Mouse (Mus musculus): ENCODE data around the gene Aamp. TPM values are rescaled to one million over a fixed set of nuclear protein-coding genes. Genes with fewer than 3 reads are reported as not detected.

Aamp gene
- polyA plus RNA-seq, 1 experiment from 2014 or later: 257 TPM

GRCm38 (mm10) chr1:74275015-74275414, 9.5 kb downstream of the Aamp start:
- DNase-seq (ENCODE audit: low read depth, low spot score): no peak
- POLR2A ChIA-PET: interaction anchor here (0.6 to 1.6 kb wide), 3 partner anchors 36 to 99 kb away, joined by 3 read pairs; partner anchors contain the start of gene Arpc2
- in situ Hi-C loops (cut with MboI; ENCODE audit: low pct_unique_long_range_greater_than_20kb): no loop called here

GRCm38 (mm10) chr1:74271659-74272058, 12.9 kb downstream of the Aamp start:
- POLR2A ChIA-PET: no interaction called here
- DNase-seq (ENCODE audit: low read depth, low spot score) (no peak), ATAC-seq (no peak)
- TF ChIP-seq CTCF (IDR thresholded peaks at IDR 0.05): no peak
- H3K27me3 ChIP-seq: no peaks in the 10 kb centered on the region
- in situ Hi-C loops (cut with MboI; ENCODE audit: low pct_unique_long_range_greater_than_20kb): no loop called here
- CTCF ChIA-PET: interaction anchor here (1.0 kb wide), 1 partner anchor 18 kb away, joined by 5 read pairs; no protein-coding TSS in a partner anchor

More at GRCm38 (mm10) chr1:74275015-74275414, 9.5 kb downstream of the Aamp start:
- H3K27me3 ChIP-seq: no peaks in the 10 kb centered on the region
- CTCF ChIA-PET: interaction anchor here (1.1 kb wide), 1 partner anchor 27 kb away, joined by 3 read pairs; no protein-coding TSS in a partner anchor
- no peak for ATAC-seq
- no peak for TF ChIP-seq CTCF (IDR thresholded peaks at IDR 0.05)

GRCm38 (mm10) chr1:74268750-74269149, 15.8 kb downstream of the Aamp start:
- TF ChIP-seq CTCF (IDR thresholded peaks at IDR 0.05): no peak
- no peaks in the 10 kb centered on the region for H3K27me3 ChIP-seq
- ChIA-PET CTCF (interaction anchor here (1.7 to 2.9 kb wide), 2 partner anchors 16 to 20 kb away, joined by 4 to 10 read pairs; no protein-coding TSS in a partner anchor), POLR2A (no interaction called here)
- no peak for ATAC-seq
- no peak for DNase-seq (ENCODE audit: low read depth, low spot score)
- in situ Hi-C loops (cut with MboI; ENCODE audit: low pct_unique_long_range_greater_than_20kb): no loop called here

- no peak for ATAC-seq
- ChIA-PET POLR2A (interaction anchor here (1.2 kb wide), 1 partner anchor 11 kb away, joined by 5 read pairs; no protein-coding TSS in a partner anchor), CTCF (interaction anchor here (1.3 to 2.0 kb wide), 2 partner anchors 11 to 13 kb away, joined by 3 to 5 read pairs; no protein-coding TSS in a partner anchor)
- no peaks in the 10 kb centered on the region for H3K27me3 ChIP-seq
- DNase-seq (ENCODE audit: low read depth, low spot score): no peak
- in situ Hi-C loops (cut with MboI; ENCODE audit: low pct_unique_long_range_greater_than_20kb): no loop called here
- TF ChIP-seq CTCF (IDR thresholded peaks at IDR 0.05): no peak
Observed at GRCm38 (mm10) chr1:74262510-74262909, 22.0 kb downstream of the Aamp start.

- CTCF ChIA-PET: interaction anchor here (1.4 kb wide), 1 partner anchor 9 kb away, joined by 3 read pairs; no protein-coding TSS in a partner anchor
- H3K27me3 ChIP-seq: no peaks in the 10 kb centered on the region
- POLR2A ChIA-PET: no interaction called here
- DNase-seq (ENCODE audit: low read depth, low spot score): no peak
- TF ChIP-seq CTCF (IDR thresholded peaks at IDR 0.05): no peak
- in situ Hi-C loops (cut with MboI; ENCODE audit: low pct_unique_long_range_greater_than_20kb): no loop called here
- no peak for ATAC-seq
Observed at GRCm38 (mm10) chr1:74256782-74257181, 27.8 kb downstream of the Aamp start.

- CTCF ChIA-PET: no interaction called here
- POLR2A ChIA-PET: interaction anchor here (0.6 kb wide), 1 partner anchor 136 kb away, joined by 3 read pairs; no protein-coding TSS in a partner anchor
- ATAC-seq: no peak
Observed at GRCm38 (mm10) chr1:74255704-74256345, 28.7 kb downstream of the Aamp start.

GRCm38 (mm10) chr1:74250096-74250495, 34.4 kb downstream of the Aamp start:
- no peak for ATAC-seq
- no peak for TF ChIP-seq CTCF (IDR thresholded peaks at IDR 0.05)
- ChIA-PET POLR2A (interaction anchor here (0.7 to 3.7 kb wide), 4 partner anchors 12 to 27 kb away, joined by 3 to 41 read pairs (median 4); partner anchors contain the start of gene Arpc2), CTCF (interaction anchor here (1.1 to 3.0 kb wide), 8 partner anchors 10 to 44 kb away, joined by 3 to 10 read pairs (median 4); partner anchors contain the start of genes Aamp and Arpc2)
- no peaks in the 10 kb centered on the region for H3K27me3 ChIP-seq
- DNase-seq (ENCODE audit: low read depth, low spot score): no peak
- in situ Hi-C loops (cut with MboI; ENCODE audit: low pct_unique_long_range_greater_than_20kb): no loop called here

More at GRCm38 (mm10) chr1:74255704-74256345, 28.7 kb downstream of the Aamp start:
- TF ChIP-seq CTCF (IDR thresholded peaks at IDR 0.05): no peak
- no peak for DNase-seq (ENCODE audit: low read depth, low spot score)
- in situ Hi-C loops (cut with MboI; ENCODE audit: low pct_unique_long_range_greater_than_20kb): no loop called here
- H3K27me3 ChIP-seq: no peaks in the 10 kb centered on the region

GRCm38 (mm10) chr1:74249331-74249980, 35.1 kb downstream of the Aamp start:
- ChIA-PET CTCF (interaction anchor here (0.7 to 3.0 kb wide), 10 partner anchors 9 to 45 kb away, joined by 3 to 10 read pairs (median 3); partner anchors contain the start of gene Aamp), POLR2A (interaction anchor here (0.7 to 3.7 kb wide), 4 partner anchors 12 to 36 kb away, joined by 3 to 41 read pairs (median 4); partner anchors contain the start of gene Arpc2)
- in situ Hi-C loops (cut with MboI; ENCODE audit: low pct_unique_long_range_greater_than_20kb): no loop called here
- peak; percentile 85 for ATAC-seq
- H3K27me3 ChIP-seq: no peaks in the 10 kb centered on the region
- DNase-seq (ENCODE audit: low read depth, low spot score): peak; percentile 66
- TF ChIP-seq CTCF (IDR thresholded peaks at IDR 0.05): no peak

GRCm38 (mm10) chr1:74248799-74249198, 35.7 kb downstream of the Aamp start:
- ChIA-PET POLR2A (interaction anchor here (1.0 to 3.7 kb wide), 2 partner anchors 11 to 36 kb away, joined by 5 to 41 read pairs; partner anchors contain the start of gene Arpc2), CTCF (interaction anchor here (0.8 to 3.0 kb wide), 8 partner anchors 9 to 41 kb away, joined by 3 to 10 read pairs (median 3); no protein-coding TSS in a partner anchor)
- no peaks in the 10 kb centered on the region for H3K27me3 ChIP-seq
- no peak for TF ChIP-seq CTCF (IDR thresholded peaks at IDR 0.05)
- in situ Hi-C loops (cut with MboI; ENCODE audit: low pct_unique_long_range_greater_than_20kb): no loop called here
- ATAC-seq: peak; percentile 81
- DNase-seq (ENCODE audit: low read depth, low spot score): peak; percentile 50

- TF ChIP-seq CTCF (IDR thresholded peaks at IDR 0.05): no peak
- POLR2A ChIA-PET: no interaction called here
- DNase-seq (ENCODE audit: low read depth, low spot score) (no peak), ATAC-seq (no peak)
- in situ Hi-C loops (cut with MboI; ENCODE audit: low pct_unique_long_range_greater_than_20kb): no loop called here
- no peaks in the 10 kb centered on the region for H3K27me3 ChIP-seq
- CTCF ChIA-PET: no interaction called here
Observed at GRCm38 (mm10) chr1:74245525-74245924, 39.0 kb downstream of the Aamp start.

Data from Patski (cell line).